Mouse (Mus musculus): ENCODE measurements at regions not wholly inside any gene's neighbourhood (a gene's known extent, or its start where the extent isn't known, plus 50 kb on each side); places are given as distances from the start of the nearest gene placed in this dataset.
"Not testable (repeated sequence)": the region's sequence is repeated elsewhere in the genome, so short reads cannot be mapped to it uniquely, and the experiment has no call there.

DNA sequence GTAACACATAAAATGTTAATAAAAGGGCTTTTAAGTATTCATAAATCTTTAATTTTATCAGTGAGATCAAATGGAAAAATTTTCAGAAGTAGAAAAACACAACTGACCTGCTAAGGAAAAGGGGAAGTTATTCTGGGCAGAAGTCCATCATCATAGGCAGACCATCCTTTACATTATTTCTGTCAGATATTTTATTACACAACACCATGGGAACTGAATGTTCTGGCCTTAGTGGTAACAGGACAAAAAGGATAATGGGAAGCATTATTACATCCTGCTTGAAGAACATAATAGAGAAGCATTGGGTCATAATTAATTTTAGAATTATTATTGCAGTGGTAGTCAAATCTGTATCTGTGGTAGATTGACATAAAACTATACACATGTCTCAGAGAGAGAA is 603.5 kb upstream of the Gje1 start:
- DNase-seq: no peak

DNA sequence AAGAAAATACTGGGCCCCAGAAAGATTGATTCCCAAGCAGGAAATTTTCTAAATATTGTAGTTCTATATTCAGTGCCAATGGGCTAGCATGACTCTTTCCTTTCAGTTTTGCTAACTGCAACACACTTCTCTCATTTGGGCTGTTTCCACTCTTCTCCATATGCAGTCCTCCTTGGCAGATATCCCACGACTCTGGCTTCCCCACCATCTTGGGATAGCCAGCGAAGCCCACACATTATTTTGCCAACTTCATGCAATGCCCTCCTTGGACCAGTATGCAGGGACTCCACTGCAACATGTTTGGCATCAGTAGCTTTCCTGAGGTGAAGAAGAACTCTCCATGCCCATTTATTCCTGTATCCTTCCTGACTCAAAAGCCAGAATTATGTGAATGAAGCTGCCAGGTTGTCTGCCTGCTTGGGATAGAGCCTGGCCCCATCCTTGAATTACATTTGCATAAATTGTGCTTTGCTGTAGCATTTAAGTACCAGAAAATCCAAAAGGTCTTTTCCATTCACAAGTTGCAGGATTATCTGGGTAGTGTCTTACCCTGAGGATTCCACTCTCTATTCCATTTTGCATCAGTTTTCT is 599.1 kb upstream of the Gje1 start:
- DNase-seq: peak; percentile 12

DNA sequence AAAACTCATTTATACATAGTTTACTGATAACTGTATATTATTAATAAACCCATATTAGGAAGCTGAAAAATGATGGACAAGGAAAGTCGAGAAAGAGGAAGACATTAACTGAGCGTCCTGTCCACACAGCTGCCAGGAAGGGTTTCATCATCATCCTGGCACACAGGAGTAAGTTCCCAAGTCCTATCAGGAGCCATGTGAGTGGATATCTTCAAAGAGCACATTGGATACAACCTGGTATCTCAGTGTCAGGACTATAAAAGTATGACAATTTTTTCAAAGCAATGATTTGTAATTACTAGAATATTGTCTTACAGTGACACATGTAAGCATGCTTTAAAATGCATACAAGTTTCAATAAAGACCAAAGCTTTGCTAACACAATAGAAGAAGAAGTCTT is 592.6 kb upstream of the Gje1 start:
- DNase-seq: no peak

DNA sequence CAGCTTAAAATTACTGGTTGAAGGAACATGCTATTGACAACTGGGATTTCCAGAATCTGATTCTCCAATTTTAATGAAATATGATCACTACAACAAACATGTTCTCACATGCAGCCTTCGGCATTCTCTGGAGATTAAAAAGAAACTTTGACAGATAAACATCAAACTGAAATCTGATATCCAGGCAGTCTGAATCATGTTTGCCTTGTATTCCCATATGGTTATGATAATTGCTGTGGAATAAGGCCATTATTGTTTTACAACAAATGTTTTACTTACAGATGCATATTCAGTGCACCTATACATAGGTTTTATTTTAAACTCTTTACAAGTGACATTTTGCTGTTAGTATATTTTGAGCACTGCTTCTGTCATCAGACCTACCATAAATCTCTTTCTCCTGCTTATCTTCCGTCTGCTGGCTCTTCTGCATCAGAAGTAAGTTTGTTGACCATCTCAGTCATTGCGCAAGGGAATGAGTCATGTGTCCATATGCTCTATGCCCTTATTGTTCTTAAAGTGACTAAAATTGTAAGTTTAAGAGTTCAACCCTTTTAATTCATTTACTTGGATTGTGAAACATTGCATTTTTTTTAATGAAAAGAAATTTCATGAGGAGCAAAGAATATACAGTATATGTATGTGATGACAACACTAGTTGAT is 587.9 kb upstream of the Gje1 start:
- no peak for DNase-seq

DNA sequence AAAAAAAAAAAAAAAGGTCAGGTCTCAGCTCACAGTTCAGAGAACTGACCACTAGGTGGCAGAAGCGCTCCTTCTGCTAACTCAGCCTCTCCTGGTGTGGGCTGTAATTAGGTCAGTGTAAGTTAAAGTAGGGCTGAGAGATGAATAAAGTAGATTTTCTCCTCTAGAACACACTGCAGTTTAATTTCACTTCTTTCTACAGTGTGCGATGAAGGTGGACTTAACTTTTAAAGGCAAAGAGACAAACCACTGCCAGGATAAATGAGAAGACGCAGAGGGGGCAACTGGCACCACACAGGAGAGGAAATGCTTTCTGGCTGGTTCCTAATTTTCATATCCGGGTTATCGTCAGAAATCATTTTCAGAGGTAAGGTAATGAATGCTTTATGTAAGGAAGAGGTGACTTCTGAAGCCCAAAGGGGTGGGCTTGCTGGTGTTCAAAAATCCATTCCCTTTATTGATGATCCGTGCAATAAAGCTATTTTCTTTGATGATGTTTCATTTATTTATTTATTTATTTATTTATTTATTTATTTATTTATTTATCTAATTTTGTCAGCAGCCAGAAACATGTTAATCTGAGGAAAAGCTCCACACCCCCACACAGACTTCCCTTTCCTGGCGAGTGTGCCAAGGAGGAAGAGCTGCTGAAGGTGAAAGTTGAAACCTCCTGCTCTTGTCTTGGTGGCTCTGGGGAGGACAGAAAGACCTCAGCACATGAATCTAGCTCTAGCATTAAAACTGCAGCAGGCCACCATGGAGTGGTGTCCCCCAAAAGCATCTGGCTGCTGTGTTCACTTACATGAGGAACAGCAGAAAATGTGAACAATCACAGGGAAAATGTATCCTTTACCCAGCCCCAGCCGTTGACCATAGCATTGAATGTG is 582.4 kb upstream of the Gje1 start:
- peak; percentile 84 for DNase-seq

DNA sequence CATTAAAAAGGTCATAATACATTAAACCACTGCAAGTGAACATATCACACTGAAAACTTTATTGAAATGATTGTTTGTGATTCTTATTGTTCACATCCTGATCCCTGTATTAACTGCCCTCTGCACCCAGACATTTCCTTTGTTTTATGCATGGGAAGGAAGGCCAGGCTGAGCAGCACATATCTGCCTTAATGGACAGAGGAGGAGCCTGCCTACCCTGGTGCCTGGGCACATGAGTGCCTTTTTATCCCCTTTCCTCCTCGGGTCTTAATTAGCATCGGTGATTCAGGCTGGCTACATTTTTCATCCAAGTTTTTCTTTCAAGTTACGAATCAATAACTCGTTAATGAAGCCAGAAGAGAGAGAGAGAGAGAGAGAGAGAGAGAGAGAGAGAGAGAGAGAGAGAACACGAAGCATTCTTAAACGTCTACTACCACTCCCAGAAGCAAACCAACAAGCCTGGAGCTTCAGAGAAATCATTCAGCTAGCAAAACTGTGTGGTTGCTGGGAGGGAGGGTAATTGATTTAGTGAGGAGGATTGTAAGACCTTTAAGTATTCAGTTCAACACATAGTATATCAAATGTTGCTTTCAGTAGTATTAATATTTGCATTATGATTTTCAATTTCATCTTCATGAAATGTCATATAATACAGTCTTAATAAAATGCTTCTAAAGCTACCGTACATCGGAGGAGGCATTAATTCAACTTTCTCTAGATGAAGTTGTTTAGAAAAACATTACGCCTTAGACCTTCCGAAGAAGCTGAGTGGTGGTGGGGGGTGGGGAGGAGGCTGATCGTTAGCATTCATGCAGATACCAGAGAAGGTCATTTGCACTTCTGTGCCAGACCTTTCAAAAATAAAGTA is 581.6 kb upstream of the Gje1 start:
- DNase-seq: no peak

DNA sequence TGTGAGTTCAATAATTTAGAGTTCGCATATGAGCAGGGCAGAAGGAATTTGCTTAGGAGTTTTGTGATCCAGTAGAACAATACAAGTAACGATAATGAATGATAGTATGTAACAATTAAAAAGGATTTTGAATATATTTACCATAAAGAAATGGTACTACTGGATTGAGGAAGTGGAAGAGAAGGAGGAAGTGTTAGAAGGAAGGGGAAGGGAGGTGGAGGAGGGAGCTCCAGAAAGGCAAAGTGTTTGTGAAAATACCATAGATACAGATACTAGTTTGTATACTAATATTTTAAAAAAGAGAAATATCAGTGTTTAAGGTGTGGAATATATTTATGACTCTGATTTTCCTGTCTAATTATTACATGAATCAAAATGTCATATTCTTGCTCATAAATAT is 579.2 kb upstream of the Gje1 start:
- DNase-seq: no peak

DNA sequence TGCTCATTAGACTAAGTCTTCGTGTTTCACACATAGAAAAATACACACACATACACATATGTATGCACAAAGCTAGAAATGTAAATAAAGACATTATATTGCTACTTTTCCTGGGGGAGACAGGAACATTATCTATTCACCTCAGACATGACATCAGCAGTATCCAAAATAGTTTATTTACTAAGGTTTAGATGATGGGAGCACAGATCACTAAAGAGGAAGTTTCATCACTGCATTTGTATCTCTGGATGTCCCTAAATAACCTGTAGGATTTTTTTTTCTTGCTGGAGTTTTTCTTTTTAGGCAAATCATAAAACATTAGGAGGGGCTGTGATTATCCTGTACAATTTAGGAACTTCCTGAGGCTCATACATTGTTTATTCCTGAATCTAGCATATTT is 576.1 kb upstream of the Gje1 start:
- no peak for DNase-seq

DNA sequence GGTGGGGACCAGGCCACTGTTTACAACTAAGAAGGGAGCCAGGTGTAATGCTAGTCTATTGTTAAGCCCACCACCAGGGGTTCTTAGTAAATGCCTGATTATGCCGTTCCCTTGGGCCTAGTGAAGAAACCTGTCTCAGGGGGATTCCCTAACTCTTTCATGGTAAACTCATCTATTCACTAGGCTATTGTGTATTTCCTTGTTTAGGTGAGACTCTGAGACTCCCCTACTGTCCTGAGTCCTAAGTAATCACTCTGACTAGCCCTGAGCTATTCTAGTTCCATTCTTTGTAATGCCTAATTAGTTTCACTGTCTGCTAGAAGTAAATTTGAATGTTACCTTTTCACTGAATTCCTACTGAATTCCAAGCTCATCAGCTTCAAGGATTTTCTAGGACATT is 545.3 kb upstream of the Gje1 start:
- not testable (repeated sequence) for DNase-seq

DNA sequence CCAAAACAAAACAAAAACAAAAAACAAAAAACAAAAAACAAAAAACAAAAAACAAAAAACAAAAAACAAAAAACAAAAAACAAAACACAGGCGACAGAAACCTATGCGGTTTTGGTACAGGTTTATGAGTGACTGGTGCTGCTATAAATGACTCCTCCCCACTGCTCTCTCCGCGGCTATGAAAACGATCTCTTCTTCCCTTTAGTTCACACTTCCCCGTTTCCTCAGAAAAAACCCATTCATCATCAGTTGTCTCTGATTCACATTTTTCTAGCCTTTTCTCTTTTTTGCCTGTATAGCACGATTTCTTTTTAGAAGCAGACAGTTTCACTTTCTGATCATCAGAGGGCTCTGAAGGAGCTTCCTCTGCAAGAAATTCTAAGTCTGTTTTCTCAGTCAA is 544.3 kb upstream of the Gje1 start:
- DNase-seq: not testable (repeated sequence)

DNA sequence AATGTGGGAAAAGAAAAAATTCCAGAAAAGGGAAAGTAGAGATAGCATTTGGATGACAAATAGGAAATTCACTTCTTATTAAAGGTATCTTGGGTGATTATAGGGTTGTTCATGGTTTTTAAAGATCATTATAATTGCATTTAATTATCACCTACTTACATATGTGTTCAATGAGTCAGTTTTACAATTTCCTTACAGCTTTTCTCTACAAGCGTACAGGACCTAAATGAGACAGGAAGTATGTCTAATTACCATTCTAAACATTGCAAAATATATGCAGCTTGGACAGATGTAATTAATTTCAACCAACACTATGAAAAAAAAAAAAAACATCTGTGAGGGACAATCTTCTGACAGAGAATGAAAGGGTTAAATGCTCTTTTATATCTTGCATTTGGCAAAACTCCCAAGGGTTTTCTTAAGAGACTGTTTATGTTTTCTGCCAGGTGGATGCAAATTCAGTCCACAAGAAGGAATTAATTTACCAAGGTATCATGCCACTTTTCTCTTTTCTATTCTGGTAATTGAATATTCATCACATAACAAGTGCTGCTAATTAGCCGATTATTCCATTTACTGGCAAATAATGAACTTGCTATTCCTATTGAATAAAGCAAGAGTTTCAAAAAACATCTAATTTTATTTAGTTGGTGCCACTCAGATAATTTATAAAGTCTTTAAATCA is 531.5 kb upstream of the Gje1 start:
- no peak for DNase-seq

DNA sequence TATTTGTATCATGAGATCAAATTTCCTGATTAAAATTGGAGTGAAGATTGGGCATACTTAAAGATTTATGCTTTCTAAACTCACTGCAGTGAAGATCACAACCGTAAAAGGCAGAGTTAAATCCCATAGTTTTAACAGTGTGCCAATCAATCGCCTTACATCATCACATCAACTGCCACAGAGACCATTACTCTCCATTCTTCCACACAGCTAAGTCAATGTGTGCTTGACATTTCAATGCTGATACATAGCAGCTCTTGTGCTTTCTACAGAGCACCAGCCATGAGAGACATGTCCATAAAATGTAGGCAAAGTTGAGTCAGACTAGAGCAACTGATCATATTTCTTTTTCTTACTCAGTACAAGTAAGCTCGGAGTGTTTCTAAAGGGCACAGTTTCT is 530.9 kb upstream of the Gje1 start:
- DNase-seq: no peak

DNA sequence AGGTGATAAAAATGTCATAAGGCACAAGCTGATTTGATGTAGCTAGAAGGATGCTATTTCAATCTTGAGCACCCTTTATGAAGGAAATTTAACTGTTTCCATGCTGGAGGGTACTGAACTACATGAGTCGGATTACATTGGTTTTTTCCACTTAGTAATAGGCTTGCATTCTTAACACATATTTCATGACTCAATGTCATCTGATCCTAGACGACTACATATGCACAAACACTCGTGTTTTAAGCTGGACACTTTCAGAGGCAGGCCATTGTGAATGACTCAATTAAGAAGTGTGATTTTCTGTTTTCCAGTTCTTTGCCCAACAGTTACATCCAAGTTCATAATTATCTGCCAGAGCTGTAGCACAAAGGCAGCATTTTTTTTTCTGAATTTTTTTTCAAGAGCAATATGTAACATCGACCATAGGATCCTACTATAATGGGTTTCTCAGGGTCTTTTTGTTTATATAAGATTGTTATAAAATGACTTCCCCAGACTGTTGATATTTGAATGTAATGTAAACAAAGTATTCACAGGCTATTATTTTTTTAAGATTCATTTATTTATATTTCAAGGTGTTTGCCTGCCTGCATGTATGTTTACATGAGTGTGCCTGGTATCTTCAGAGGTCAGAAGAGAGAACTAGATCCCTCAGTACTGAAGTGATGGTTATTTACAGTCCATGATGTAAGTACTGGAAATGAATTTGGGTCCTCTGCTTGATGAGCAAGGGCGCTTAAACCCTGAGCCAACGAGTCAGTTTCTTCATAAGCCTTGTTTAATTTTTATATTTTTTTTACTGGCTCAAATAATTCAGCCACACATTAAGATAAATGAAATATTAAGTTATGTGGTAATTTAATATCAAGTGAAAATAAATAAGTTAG is 526.6 kb upstream of the Gje1 start:
- DNase-seq: no peak

DNA sequence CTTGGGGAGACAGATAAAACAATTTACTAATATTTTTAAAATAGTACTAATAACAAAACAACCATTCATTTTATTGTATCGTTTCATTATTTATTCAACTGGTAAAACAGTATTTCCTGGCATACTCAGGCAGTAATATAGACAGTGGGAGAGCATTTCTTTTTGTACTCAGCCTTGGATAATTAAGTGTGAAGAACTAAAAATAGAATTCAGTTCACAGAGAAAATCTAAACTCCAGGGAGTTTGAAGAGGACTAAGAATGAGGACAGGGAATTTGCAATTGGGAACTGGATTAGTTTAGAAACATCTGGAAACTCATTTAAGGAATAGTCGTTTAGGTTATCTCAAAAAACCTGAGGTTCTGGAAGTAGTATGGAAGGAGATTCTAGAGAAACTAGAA is 525.4 kb upstream of the Gje1 start:
- no peak for DNase-seq

DNA sequence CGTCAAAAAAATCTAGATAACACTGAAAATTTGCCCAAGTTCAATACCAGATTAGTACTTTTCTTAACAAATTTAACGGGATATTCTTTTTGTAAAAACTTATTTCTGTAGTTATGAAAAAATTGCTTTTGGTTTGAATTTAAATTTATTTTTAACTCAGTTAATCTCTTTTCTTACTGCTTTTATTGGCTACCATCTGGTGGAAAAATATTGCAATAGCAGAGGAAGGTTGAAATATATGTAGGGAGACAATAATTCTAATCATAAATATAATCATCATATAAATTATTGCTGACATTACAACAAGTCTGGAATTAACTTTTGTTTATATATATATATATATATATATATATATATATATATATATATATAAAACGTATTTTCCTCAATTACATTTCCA is 500.9 kb upstream of the Gje1 start:
- DNase-seq: no peak

DNA sequence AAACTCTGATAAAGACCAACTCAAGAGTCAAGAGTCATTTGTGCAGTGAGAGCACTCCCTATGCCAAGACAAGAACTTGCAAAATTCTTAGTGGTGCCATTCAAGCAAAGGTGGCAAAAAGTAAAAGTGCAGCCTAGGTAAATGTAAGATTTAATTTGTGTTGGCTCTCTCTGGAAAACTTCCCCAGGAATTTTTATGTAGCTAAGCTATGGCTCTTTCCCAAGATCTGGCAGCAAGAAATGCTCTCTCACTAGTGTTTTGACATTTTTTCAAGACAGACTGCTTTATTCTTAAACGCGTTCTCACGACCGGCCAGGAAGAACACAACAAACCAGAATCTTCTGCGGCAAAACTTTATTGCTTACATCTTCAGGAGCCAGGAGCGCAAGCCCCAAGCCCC is 461.6 kb upstream of the Gje1 start:
- DNase-seq: no peak

DNA sequence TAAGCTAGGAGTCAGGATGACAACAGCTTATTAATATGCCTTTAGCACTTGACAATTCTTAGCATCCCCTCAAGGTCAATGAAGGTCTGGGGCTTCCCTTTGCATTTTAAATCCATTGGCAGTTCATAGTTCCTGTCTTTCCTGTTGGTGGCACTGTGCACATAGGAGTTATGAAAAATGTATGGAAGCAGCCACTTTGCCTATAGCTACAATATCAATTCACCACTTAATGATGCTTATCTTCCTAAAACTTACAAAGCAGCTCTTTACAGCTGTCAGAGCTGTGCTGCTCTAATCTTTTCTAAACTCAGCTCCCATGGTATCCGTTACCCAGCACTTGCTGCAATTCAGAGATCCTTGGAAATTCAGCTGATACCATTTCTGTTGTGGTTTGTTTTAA is 456.4 kb upstream of the Gje1 start:
- no peak for DNase-seq

DNA sequence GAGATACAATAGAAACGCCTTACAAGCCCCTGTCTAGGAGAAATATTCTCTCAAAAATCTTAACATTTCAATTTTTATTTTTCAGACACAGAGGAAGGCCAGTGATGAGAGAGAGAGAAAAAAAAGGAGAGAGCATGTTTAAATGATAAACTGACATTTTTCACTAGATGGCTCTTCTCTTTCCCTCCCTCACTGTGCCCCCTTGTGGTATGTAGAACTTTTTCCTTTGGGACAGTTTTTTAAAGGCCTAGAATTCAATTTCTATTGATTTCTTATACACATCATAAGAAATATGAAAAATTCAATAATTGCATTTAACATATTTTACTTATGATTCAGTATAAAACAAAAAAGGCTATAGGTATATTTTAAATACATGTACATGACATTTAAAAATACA is 454.5 kb upstream of the Gje1 start:
- no peak for DNase-seq

DNA sequence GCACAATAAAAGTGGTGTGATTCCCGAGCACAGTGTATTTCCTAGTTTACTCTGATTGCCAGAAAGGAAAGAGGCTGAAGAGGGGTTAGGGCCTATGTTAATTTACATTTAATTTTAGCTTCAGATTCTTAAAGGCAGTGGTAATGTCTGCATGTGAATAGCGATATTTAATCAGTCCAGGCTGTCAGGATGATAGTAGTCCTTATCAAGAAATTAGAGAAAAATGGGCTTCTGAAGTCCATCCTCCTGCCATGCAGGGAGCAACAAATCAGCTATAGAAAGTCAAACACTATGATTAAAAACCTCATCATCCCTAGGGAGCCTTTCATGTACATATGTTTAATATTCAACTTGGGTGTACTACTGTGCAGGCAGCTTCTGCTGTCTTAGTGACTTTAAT is 422.7 kb upstream of the Gje1 start:
- no peak for DNase-seq
